Mouse (Mus musculus) embryonic facial prominence, embryonic 11.5 days (tissue): ENCODE measurements at regions not wholly inside any gene's neighbourhood (a gene's known extent, or its start where the extent isn't known, plus 50 kb on each side); places are given as distances from the start of the nearest gene placed in this dataset.

ENCODE experiments used
- ATAC-seq: fragments of 200-750 bp; cut with Nextera tagmentation; replicated peaks from 2 replicates; pipeline ENCODE4 v1.8.0; 2017; ENCODE audit warnings: low read depth; ENCODE audit not compliant: insufficient number of reproducible peaks, low FRiP score, low TSS enrichment
- DNase-seq: peaks from one replicate; pipeline ENCODE4 v3.0.0-alpha.2; 2015; ENCODE audit warnings: low spot score
- H3K27ac ChIP-seq: fragments of 300-500 bp; sonication (generic); replicated peaks from 2 replicates; pipeline ENCODE4 v1.5.1; 2014; ENCODE audit warnings: mild to moderate bottlenecking, low read depth, low read length, control low read depth
- H3K27me3 ChIP-seq: fragments of 300-500 bp; sonication (generic); 2 replicates; pipeline ENCODE4 v1.6.1; 2014; ENCODE audit warnings: mild to moderate bottlenecking, low read length, moderate library complexity, mixed read lengths; ENCODE audit not compliant: control insufficient read depth, insufficient read depth
- H3K36me3 ChIP-seq: fragments of 300-500 bp; sonication (generic); replicated peaks from 2 replicates; pipeline ENCODE4 v1.6.1; 2014; ENCODE audit warnings: low read depth, mild to moderate bottlenecking, low read length, moderate library complexity, mixed read lengths; ENCODE audit not compliant: control insufficient read depth, insufficient read depth
- H3K4me1 ChIP-seq: fragments of 300-500 bp; sonication (generic); 2 replicates; pipeline ENCODE4 v1.6.1; 2014; ENCODE audit warnings: low read length, mixed read lengths; ENCODE audit not compliant: control insufficient read depth, insufficient read depth
- H3K4me2 ChIP-seq: fragments of 300-500 bp; sonication (generic); 2 replicates; pipeline ENCODE4 v1.6.1; 2014; ENCODE audit warnings: low read depth, mild to moderate bottlenecking, control low read depth, low read length, moderate library complexity
- H3K4me3 ChIP-seq: fragments of 300-500 bp; sonication (generic); 2 replicates; pipeline ENCODE4 v1.5.1; 2014; ENCODE audit warnings: low read depth, low read length, control low read depth
- H3K9ac ChIP-seq: fragments of 300-500 bp; sonication (generic); replicated peaks from 2 replicates; pipeline ENCODE4 v1.6.1; 2014; ENCODE audit warnings: mild to moderate bottlenecking, control low read depth, low read length
- H3K9me3 ChIP-seq: fragments of 300-500 bp; sonication (generic); replicated peaks from 2 replicates; pipeline ENCODE4 v1.6.1; 2016; ENCODE audit warnings: mild to moderate bottlenecking, low read length, inconsistent platforms, mixed read lengths; ENCODE audit not compliant: control insufficient read depth
- WGBS: fragments of 180-500 bp; shearing (Covaris S2); extraction: QIAGEN DNeasy Blood & Tissue Kit; methylation state at CpG from one replicate; pipeline ENCODE4 v1.1.7; 2014; 5-methylcytosine and 5-hydroxymethylcytosine counted together

- no peak overlapping the region for H3K4me3 ChIP-seq
- no peak overlapping the region for H3K9ac ChIP-seq
- 89% methylated on average over 5 of the region's 5 CpGs for WGBS
- DNase-seq (no peak), ATAC-seq (no peak)
- H3K4me2 ChIP-seq = no peak overlapping the region
- H3K36me3 ChIP-seq = no peaks in the 10 kb centered on the region
- H3K27me3 ChIP-seq = no peaks in the 10 kb centered on the region
- no peaks in the 10 kb centered on the region for H3K4me1 ChIP-seq
- H3K9me3 ChIP-seq = no peaks in the 10 kb centered on the region
- no peak overlapping the region for H3K27ac ChIP-seq
Measured at GRCm38 (mm10) chr10:116726031-116726430, 144.7 kb upstream of the Cnot2 start.

- Histone ChIP-seq H3K36me3 (no peaks in the 10 kb centered on the region), H3K9ac (no peak overlapping the region), H3K4me3 (no peak overlapping the region), H3K27me3 (no peaks in the 10 kb centered on the region), H3K9me3 (no peaks in the 10 kb centered on the region), H3K4me2 (no peak overlapping the region), H3K27ac (no peak overlapping the region), H3K4me1 (no peaks in the 10 kb centered on the region)
- ATAC-seq (no peak), DNase-seq (no peak)
- WGBS = 91% methylated on average over 9 of the region's 9 CpGs
Measured at GRCm38 (mm10) chr10:116721986-116722385, 140.7 kb upstream of the Cnot2 start.

GRCm38 (mm10) chr10:116719616-116720015 is 138.3 kb upstream of the Cnot2 start:
- WGBS = 86% methylated on average over 5 of the region's 5 CpGs
- Histone ChIP-seq H3K9me3 (no peaks in the 10 kb centered on the region), H3K4me2 (no peak overlapping the region), H3K9ac (no peak overlapping the region), H3K27me3 (no peaks in the 10 kb centered on the region), H3K4me1 (no peaks in the 10 kb centered on the region), H3K27ac (no peak overlapping the region), H3K36me3 (no peaks in the 10 kb centered on the region), H3K4me3 (no peak overlapping the region)
- no peak for ATAC-seq
- DNase-seq = no peak

- no peak for DNase-seq
- no peak overlapping the region for H3K9ac ChIP-seq
- H3K27ac ChIP-seq = no peak overlapping the region
- H3K4me2 ChIP-seq = no peak overlapping the region
- 88% methylated on average over 10 of the region's 10 CpGs for WGBS
- H3K4me3 ChIP-seq = no peak overlapping the region
- no peaks in the 10 kb centered on the region for H3K27me3 ChIP-seq
- no peaks in the 10 kb centered on the region for H3K9me3 ChIP-seq
- no peak for ATAC-seq
- no peaks in the 10 kb centered on the region for H3K36me3 ChIP-seq
- H3K4me1 ChIP-seq = no peaks in the 10 kb centered on the region
Measured at GRCm38 (mm10) chr10:116717961-116718360, 136.7 kb upstream of the Cnot2 start.

GRCm38 (mm10) chr10:116717017-116717643 is 135.8 kb upstream of the Cnot2 start:
- Histone ChIP-seq H3K27me3 (no peaks in the 10 kb centered on the region), H3K36me3 (no peaks in the 10 kb centered on the region), H3K9ac (no peak overlapping the region), H3K4me1 (no peaks in the 10 kb centered on the region), H3K4me3 (no peak overlapping the region), H3K4me2 (no peak overlapping the region), H3K9me3 (no peaks in the 10 kb centered on the region), H3K27ac (no peak overlapping the region)
- WGBS = 85% methylated on average over 4 of the region's 4 CpGs
- no peak for ATAC-seq
- no peak for DNase-seq

- Histone ChIP-seq H3K4me1 (no peaks in the 10 kb centered on the region), H3K9ac (no peak overlapping the region), H3K27ac (no peak overlapping the region), H3K4me3 (no peak overlapping the region), H3K36me3 (no peaks in the 10 kb centered on the region), H3K9me3 (no peaks in the 10 kb centered on the region), H3K4me2 (no peak overlapping the region), H3K27me3 (no peaks in the 10 kb centered on the region)
- ATAC-seq (no peak), DNase-seq (no peak)
- 67% methylated on average over 11 of the region's 11 CpGs for WGBS
Measured at GRCm38 (mm10) chr10:116713456-116713855, 132.1 kb upstream of the Cnot2 start.

- H3K4me3 ChIP-seq = no peak overlapping the region
- H3K27me3 ChIP-seq = no peaks in the 10 kb centered on the region
- no peak overlapping the region for H3K9ac ChIP-seq
- ATAC-seq (no peak), DNase-seq (no peak)
- no peak overlapping the region for H3K4me2 ChIP-seq
- no peaks in the 10 kb centered on the region for H3K4me1 ChIP-seq
- H3K36me3 ChIP-seq = no peaks in the 10 kb centered on the region
- 87% methylated on average over 6 of the region's 6 CpGs for WGBS
- no peak overlapping the region for H3K27ac ChIP-seq
- H3K9me3 ChIP-seq = no peaks in the 10 kb centered on the region
Measured at GRCm38 (mm10) chr10:116707025-116707424, 125.7 kb upstream of the Cnot2 start.

GRCm38 (mm10) chr10:116701281-116701680 is 120.0 kb upstream of the Cnot2 start:
- Histone ChIP-seq H3K27me3 (no peaks in the 10 kb centered on the region), H3K4me3 (no peak overlapping the region), H3K4me1 (no peaks in the 10 kb centered on the region), H3K4me2 (no peak overlapping the region), H3K9me3 (no peaks in the 10 kb centered on the region), H3K27ac (no peak overlapping the region), H3K36me3 (no peaks in the 10 kb centered on the region), H3K9ac (no peak overlapping the region)
- ATAC-seq (no peak), DNase-seq (no peak)
- WGBS = 90% methylated on average over 5 of the region's 5 CpGs
